Mouse (Mus musculus) liver, embryonic 16.5 days (tissue): ENCODE data around the gene Mpp4. TPM values are rescaled to one million over a fixed set of nuclear protein-coding genes. Genes with fewer than 3 reads are reported as not detected.

Source experiments
- ATAC-seq: fragments of 200-750 bp; cut with Nextera tagmentation; 2 replicates; pipeline ENCODE4 v1.8.0; 2017; ENCODE audit warnings: low read depth, mild to moderate bottlenecking, moderate number of reproducible peaks, moderate library complexity
- H3K27ac ChIP-seq: fragments of 300-500 bp; sonication (generic); 2 replicates; pipeline ENCODE4 v1.5.1; 2014; ENCODE audit warnings: mild to moderate bottlenecking, low read length
- H3K27me3 ChIP-seq: fragments of 300-500 bp; sonication (generic); 2 replicates; pipeline ENCODE4 v1.6.1; 2014; ENCODE audit warnings: low read depth, low read length, mixed read lengths; ENCODE audit not compliant: control insufficient read depth, insufficient read depth
- H3K36me3 ChIP-seq: fragments of 300-500 bp; sonication (generic); 2 replicates; pipeline ENCODE4 v1.6.1; 2014; ENCODE audit warnings: mild to moderate bottlenecking; ENCODE audit not compliant: control insufficient read depth, insufficient read depth
- H3K4me1 ChIP-seq: fragments of 300-500 bp; sonication (generic); 2 replicates; pipeline ENCODE4 v1.6.1; 2014; ENCODE audit warnings: low read depth, low read length, mixed read lengths; ENCODE audit not compliant: control insufficient read depth
- H3K4me2 ChIP-seq: fragments of 300-500 bp; sonication (generic); 2 replicates; pipeline ENCODE4 v1.6.1; 2014; ENCODE audit warnings: low read depth, low read length, mixed read lengths
- H3K4me3 ChIP-seq: fragments of 300-500 bp; sonication (generic); 2 replicates; pipeline ENCODE4 v1.5.1; 2014; ENCODE audit warnings: low read depth, mild to moderate bottlenecking, low read length
- H3K9ac ChIP-seq: fragments of 300-500 bp; sonication (generic); 2 replicates; pipeline ENCODE4 v1.6.1; 2014; ENCODE audit warnings: low read depth, low read length
- H3K9me3 ChIP-seq: fragments of 300-500 bp; sonication (generic); replicated peaks from 2 replicates; pipeline ENCODE4 v1.6.1; 2016; ENCODE audit warnings: low read length; ENCODE audit not compliant: control insufficient read depth
- WGBS: fragments of 180-500 bp; shearing (Covaris S2); extraction: QIAGEN DNeasy Blood & Tissue Kit; methylation state at CpG from one replicate; pipeline ENCODE4 v1.1.7; 2014; ENCODE audit not compliant: insufficient replicate concordance; 5-methylcytosine and 5-hydroxymethylcytosine counted together
- polyA plus RNA-seq: library from polyadenylated mRNA; unstranded; fragments of >200 nt; fragmentation: Nextera tagmentation; extraction: Ambion mirVana; gene quantifications from 2 replicates; pipeline ENCODE4 v1.2.1, GENCODE M21; 2015

Gene Mpp4
- polyA plus RNA-seq, 1 experiment from 2014 or later = 0.44 TPM

- H3K4me3 ChIP-seq = no peak overlapping the region
- no peaks in the 10 kb centered on the region for H3K27me3 ChIP-seq
- no peak overlapping the region for H3K4me2 ChIP-seq
- no peak overlapping the region for H3K27ac ChIP-seq
- no peak for ATAC-seq
- no peak overlapping the region for H3K9ac ChIP-seq
- no peaks in the 10 kb centered on the region for H3K4me1 ChIP-seq
- H3K36me3 ChIP-seq = no peaks in the 10 kb centered on the region
- 68% methylated on average over 7 of the region's 7 CpGs for WGBS
- H3K9me3 ChIP-seq = no peaks in the 10 kb centered on the region
Measured at GRCm38 (mm10) chr1:59128879-59129278, 34.3 kb downstream of the Mpp4 start.

- H3K27ac ChIP-seq = no peak overlapping the region
- 52% methylated on average over 5 of the region's 5 CpGs for WGBS
- H3K4me1 ChIP-seq = no peaks in the 10 kb centered on the region
- H3K9ac ChIP-seq = no peak overlapping the region
- no peak overlapping the region for H3K4me2 ChIP-seq
- no peaks in the 10 kb centered on the region for H3K36me3 ChIP-seq
- H3K4me3 ChIP-seq = no peak overlapping the region
- no peak for ATAC-seq
- no peaks in the 10 kb centered on the region for H3K27me3 ChIP-seq
- no peaks in the 10 kb centered on the region for H3K9me3 ChIP-seq
Measured at GRCm38 (mm10) chr1:59125558-59125957, 37.6 kb downstream of the Mpp4 start.

GRCm38 (mm10) chr1:59119720-59120457, 43.3 kb downstream of the Mpp4 start, which contains the start of gene Tmem237:
Gene Tmem237, minus strand, starts transcription at chr1:59120408.
- no peaks in the 10 kb centered on the region for H3K27me3 ChIP-seq
- peaks cover 4% of the 10 kb centered on the region for H3K4me1 ChIP-seq
- H3K4me3 ChIP-seq = peak within 1 kb of the TSS; percentile 76
- peak; percentile 97 for ATAC-seq
- peak within 1 kb of the TSS; percentile 66 for H3K9ac ChIP-seq
- no peaks in the 10 kb centered on the region for H3K9me3 ChIP-seq
- WGBS = under 1% methylated on average over 74 of the region's 74 CpGs
- no peaks in the 10 kb centered on the region for H3K36me3 ChIP-seq
- peak within 1 kb of the TSS; percentile 29 for H3K27ac ChIP-seq
- peak within 1 kb of the TSS; percentile 75 for H3K4me2 ChIP-seq

DNA sequence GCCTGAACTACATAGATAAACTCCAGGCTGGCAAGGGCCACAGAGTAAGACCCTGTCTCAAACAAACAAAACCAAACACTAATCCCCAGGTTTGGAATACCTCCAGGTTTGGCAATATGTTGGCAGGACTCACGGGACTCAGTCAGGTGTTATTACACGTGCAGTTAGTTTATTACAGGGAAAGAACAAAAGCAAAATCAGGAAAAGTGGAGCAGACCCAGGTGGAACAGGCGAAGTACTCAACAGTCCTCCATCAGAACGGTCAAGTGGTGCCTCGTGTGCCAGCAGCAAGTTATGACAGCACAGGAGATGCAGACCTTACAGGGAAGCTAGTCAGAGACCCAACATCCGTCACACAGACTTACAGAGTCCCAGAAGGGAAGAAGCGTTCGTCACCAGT, 52.7 kb downstream of the Mpp4 start:
- no peaks in the 10 kb centered on the region for H3K4me1 ChIP-seq
- no peaks in the 10 kb centered on the region for H3K9me3 ChIP-seq
- H3K27me3 ChIP-seq = no peaks in the 10 kb centered on the region
- 62% methylated on average over 8 of the region's 8 CpGs for WGBS
- H3K4me3 ChIP-seq = no peak overlapping the region
- no peak overlapping the region for H3K9ac ChIP-seq
- H3K27ac ChIP-seq = no peak overlapping the region
- no peaks in the 10 kb centered on the region for H3K36me3 ChIP-seq
- no peak overlapping the region for H3K4me2 ChIP-seq
- no peak for ATAC-seq

DNA sequence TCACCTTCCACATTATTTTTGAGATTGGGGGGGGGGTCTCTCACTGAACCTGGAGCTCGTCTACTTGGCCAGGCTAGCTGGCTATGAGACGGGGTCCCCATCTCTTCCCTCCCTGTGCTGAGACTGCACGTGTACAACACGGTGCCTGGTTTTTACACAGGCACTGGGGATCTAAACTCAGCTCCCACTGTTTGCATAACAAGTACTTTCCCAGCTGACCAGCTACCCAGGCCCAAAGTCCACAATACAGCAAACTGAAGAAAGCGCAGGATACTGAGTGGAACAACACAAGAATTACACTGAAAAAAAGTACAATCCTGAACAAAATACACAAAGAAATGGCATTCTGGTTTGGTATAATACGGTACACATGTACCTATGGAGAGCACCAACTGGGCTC, 61.1 kb downstream of the Mpp4 start:
- peak; percentile 70; the same call in 1 of the 2 replicates for ATAC-seq
- WGBS = 64% methylated on average over 6 of the region's 6 CpGs
- no peak overlapping the region for H3K9ac ChIP-seq
- no peak overlapping the region for H3K4me3 ChIP-seq
- H3K36me3 ChIP-seq = no peaks in the 10 kb centered on the region
- H3K4me1 ChIP-seq = no peaks in the 10 kb centered on the region
- 0 out of 2 replicates have a peak overlapping the region, but pooled peaks have one; percentile 9 for H3K4me2 ChIP-seq
- H3K9me3 ChIP-seq = no peaks in the 10 kb centered on the region
- H3K27ac ChIP-seq = no peak overlapping the region
- no peaks in the 10 kb centered on the region for H3K27me3 ChIP-seq

DNA sequence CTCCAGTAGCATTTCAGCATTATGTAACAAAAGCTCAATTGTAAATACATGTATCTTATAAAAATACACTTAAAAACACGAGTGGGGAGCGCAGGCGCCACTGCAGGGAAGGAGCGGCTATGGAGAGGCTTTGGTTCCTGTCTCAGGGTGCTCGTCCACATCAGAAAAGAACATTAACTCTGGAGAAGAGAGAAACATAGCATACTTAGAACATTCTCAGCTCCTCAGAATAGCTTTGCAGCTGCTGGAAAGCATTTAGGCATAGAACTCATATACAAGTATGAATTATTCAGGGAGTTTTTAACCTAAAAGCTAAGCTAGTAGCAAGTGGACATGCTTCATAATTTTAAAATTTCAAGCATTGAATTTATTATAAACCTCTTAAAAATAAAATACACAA, 62.2 kb downstream of the Mpp4 start:
- no peaks in the 10 kb centered on the region for H3K4me1 ChIP-seq
- WGBS = 79% methylated on average over 5 of the region's 5 CpGs
- ATAC-seq = no peak

GRCm38 (mm10) chr1:59094705-59095104, 68.5 kb downstream of the Mpp4 start, which contains the start of gene C2cd6:
Gene C2cd6, minus strand, starts transcription at chr1:59094900.
- Histone ChIP-seq H3K4me3 (no peak within 1 kb of the TSS), H3K27me3 (no peaks in the 10 kb centered on the region), H3K4me1 (no peaks in the 10 kb centered on the region), H3K36me3 (no peaks in the 10 kb centered on the region), H3K4me2 (no peak within 1 kb of the TSS), H3K9ac (no peak within 1 kb of the TSS), H3K27ac (no peak within 1 kb of the TSS), H3K9me3 (no peaks in the 10 kb centered on the region)
- ATAC-seq = no peak
- WGBS = 82% methylated on average over 19 of the region's 19 CpGs

More for the DNA sequence above, 62.2 kb downstream of the Mpp4 start:
- Histone ChIP-seq H3K9ac (no peak overlapping the region), H3K4me2 (no peak overlapping the region), H3K9me3 (no peaks in the 10 kb centered on the region), H3K27ac (no peak overlapping the region), H3K27me3 (no peaks in the 10 kb centered on the region), H3K36me3 (no peaks in the 10 kb centered on the region), H3K4me3 (no peak overlapping the region)

Other genes with a start within 250 kb of the Mpp4 start
- 58.9 TPM in 2 replicates for gene Trak2, start 190.0 kb downstream of the Mpp4 start, polyA plus RNA-seq
- 49.1 and 49.5 TPM in 2 replicates for gene Stradb, start 189.9 kb downstream of the Mpp4 start, polyA plus RNA-seq
- gene C2cd6, start 68.5 kb downstream of the Mpp4 start, polyA plus RNA-seq = not detected in 2 replicates
- 5.0 and 5.9 TPM in 2 replicates for gene Tmem237, start 43.0 kb downstream of the Mpp4 start, polyA plus RNA-seq
- 7.9 and 8.0 TPM in 2 replicates for gene Als2, start 73.8 kb upstream of the Mpp4 start, polyA plus RNA-seq
- gene Cdk15, start 93.5 kb upstream of the Mpp4 start, polyA plus RNA-seq = not detected in 2 replicates